Mouse (Mus musculus): Measurements from ENCODE around the gene Hmgcs1. TPM values are rescaled to one million over a fixed set of nuclear protein-coding genes. Genes with fewer than 3 reads are reported as not detected.

The Hmgcs1 gene
- polyA plus RNA-seq, 1 experiment from 2014 or later, result 105 TPM

- no peak overlapping the region for H3K4me3 ChIP-seq
- H3K9me3 ChIP-seq (replicated peaks), result no peaks in the 10 kb centered on the region
- no peaks in the 10 kb centered on the region for H3K4me1 ChIP-seq
- no peak overlapping the region for H3K9ac ChIP-seq
- no peak overlapping the region for H3K27ac ChIP-seq
- H3K36me3 ChIP-seq, result no peaks in the 10 kb centered on the region
- ATAC-seq, result no peak
- 76% methylated on average over 7 of the region's 7 CpGs for WGBS (ENCODE audit: insufficient replicate concordance)
- no peak overlapping the region for H3K4me2 ChIP-seq
- no peaks in the 10 kb centered on the region for H3K27me3 ChIP-seq (replicated peaks)
These were observed 39.2 kb downstream of the Hmgcs1 start for GRCm38 (mm10) chr13:119729406-119729805.

- no peaks in the 10 kb centered on the region for H3K4me1 ChIP-seq
- H3K9ac ChIP-seq, result no peak overlapping the region
- no peaks in the 10 kb centered on the region for H3K36me3 ChIP-seq
- no peak for ATAC-seq
- 66% methylated on average over 6 of the region's 6 CpGs for WGBS (ENCODE audit: insufficient replicate concordance)
- no peaks in the 10 kb centered on the region for H3K9me3 ChIP-seq (replicated peaks)
- H3K4me2 ChIP-seq, result no peak overlapping the region
- H3K27me3 ChIP-seq (replicated peaks), result no peaks in the 10 kb centered on the region
- no peak overlapping the region for H3K4me3 ChIP-seq
- H3K27ac ChIP-seq, result no peak overlapping the region
These were observed 41.3 kb downstream of the Hmgcs1 start for GRCm38 (mm10) chr13:119731448-119731847.

- no peak for ATAC-seq
- peak overlapping the region; percentile 3; the same call in 1 of the 2 replicates for H3K4me3 ChIP-seq
- H3K9ac ChIP-seq, result no peak overlapping the region
- no peaks in the 10 kb centered on the region for H3K9me3 ChIP-seq (replicated peaks)
- H3K27ac ChIP-seq, result no peak overlapping the region
- no peaks in the 10 kb centered on the region for H3K36me3 ChIP-seq
- 0 out of 2 replicates have a peak, but pooled peaks cover 8% of the 10 kb centered on the region for H3K4me1 ChIP-seq
- peak overlapping the region; percentile 44 for H3K4me2 ChIP-seq
- WGBS (ENCODE audit: insufficient replicate concordance), result 20% methylated on average over 19 of the region's 19 CpGs
- no peaks in the 10 kb centered on the region for H3K27me3 ChIP-seq (replicated peaks)
These were observed 51.4 kb downstream of the Hmgcs1 start for GRCm38 (mm10) chr13:119741390-119742237.

- Histone ChIP-seq H3K9ac (no peak overlapping the region), H3K4me3 (no peak overlapping the region), H3K9me3 (replicated peaks) (no peaks in the 10 kb centered on the region), H3K27me3 (replicated peaks) (no peaks in the 10 kb centered on the region), H3K27ac (no peak overlapping the region), H3K36me3 (no peaks in the 10 kb centered on the region), H3K4me2 (no peak overlapping the region), H3K4me1 (0 out of 2 replicates have a peak, but pooled peaks cover 8% of the 10 kb centered on the region)
- no peak for ATAC-seq
- 53% methylated on average over 6 of the region's 6 CpGs for WGBS (ENCODE audit: insufficient replicate concordance)
These were observed 52.7 kb downstream of the Hmgcs1 start for GRCm38 (mm10) chr13:119742711-119743415.

- Histone ChIP-seq H3K4me3 (no peak overlapping the region), H3K9ac (no peak overlapping the region), H3K27me3 (replicated peaks) (no peaks in the 10 kb centered on the region), H3K36me3 (no peaks in the 10 kb centered on the region), H3K4me1 (0 out of 2 replicates have a peak, but pooled peaks cover 8% of the 10 kb centered on the region), H3K9me3 (replicated peaks) (no peaks in the 10 kb centered on the region), H3K4me2 (no peak overlapping the region), H3K27ac (no peak overlapping the region)
- ATAC-seq, result no peak
- 53% methylated on average over 3 of the region's 3 CpGs for WGBS (ENCODE audit: insufficient replicate concordance)
These were observed 53.3 kb downstream of the Hmgcs1 start for GRCm38 (mm10) chr13:119743470-119743869.

GRCm38 (mm10) chr13:119746930-119747329 lies 56.8 kb downstream of the Hmgcs1 start:
- H3K9me3 ChIP-seq (replicated peaks), result no peaks in the 10 kb centered on the region
- H3K4me2 ChIP-seq, result no peak overlapping the region
- ATAC-seq, result no peak
- no peak overlapping the region for H3K4me3 ChIP-seq
- H3K27me3 ChIP-seq (replicated peaks), result no peaks in the 10 kb centered on the region
- H3K27ac ChIP-seq, result no peak overlapping the region
- H3K36me3 ChIP-seq, result no peaks in the 10 kb centered on the region
- H3K4me1 ChIP-seq, result no peaks in the 10 kb centered on the region
- no peak overlapping the region for H3K9ac ChIP-seq
- WGBS (ENCODE audit: insufficient replicate concordance), result 68% methylated on average over 4 of the region's 4 CpGs

- H3K36me3 ChIP-seq, result no peaks in the 10 kb centered on the region
- no peak for ATAC-seq
- no peak overlapping the region for H3K4me2 ChIP-seq
- H3K9me3 ChIP-seq (replicated peaks), result no peaks in the 10 kb centered on the region
- H3K27me3 ChIP-seq (replicated peaks), result peaks cover 33% of the 10 kb centered on the region
- H3K4me1 ChIP-seq, result peaks cover 12% of the 10 kb centered on the region; the same call in 1 of the 2 replicates
- no peak overlapping the region for H3K9ac ChIP-seq
- H3K27ac ChIP-seq, result no peak overlapping the region
- WGBS (ENCODE audit: insufficient replicate concordance), result 65% methylated on average over 9 of the region's 9 CpGs
- H3K4me3 ChIP-seq, result no peak overlapping the region
These were observed 63.9 kb downstream of the Hmgcs1 start for GRCm38 (mm10) chr13:119753859-119754634.

- 24% methylated on average over 3 of the region's 3 CpGs for WGBS (ENCODE audit: insufficient replicate concordance)
- H3K4me3 ChIP-seq, result no peak overlapping the region
- H3K9ac ChIP-seq, result no peak overlapping the region
- H3K4me1 ChIP-seq, result peaks cover 12% of the 10 kb centered on the region; the same call in 1 of the 2 replicates
- no peak for ATAC-seq
- no peak overlapping the region for H3K27ac ChIP-seq
- peak overlapping the region; percentile 72; the same call in 1 of the 2 replicates for H3K4me2 ChIP-seq
- H3K27me3 ChIP-seq (replicated peaks), result peaks cover 33% of the 10 kb centered on the region
- no peaks in the 10 kb centered on the region for H3K9me3 ChIP-seq (replicated peaks)
- no peaks in the 10 kb centered on the region for H3K36me3 ChIP-seq
These were observed 64.4 kb downstream of the Hmgcs1 start for GRCm38 (mm10) chr13:119754635-119755020.

- Histone ChIP-seq H3K27ac (no peak overlapping the region), H3K4me1 (peaks cover 12% of the 10 kb centered on the region; the same call in 1 of the 2 replicates), H3K27me3 (replicated peaks) (peaks cover 33% of the 10 kb centered on the region), H3K36me3 (no peaks in the 10 kb centered on the region), H3K9ac (no peak overlapping the region), H3K4me2 (peak overlapping the region; percentile 72), H3K9me3 (replicated peaks) (no peaks in the 10 kb centered on the region), H3K4me3 (peak overlapping the region; percentile 51)
- 6% methylated on average over 16 of the region's 16 CpGs for WGBS (ENCODE audit: insufficient replicate concordance)
- peak; percentile 42; the same call in 1 of the 2 replicates for ATAC-seq
These were observed 65.0 kb downstream of the Hmgcs1 start for GRCm38 (mm10) chr13:119755141-119755547.

GRCm38 (mm10) chr13:119755681-119756471 lies 65.7 kb downstream of the Hmgcs1 start, which contains the start of gene Nim1k:
Gene Nim1k (minus strand): TSS chr13:119755882.
- Histone ChIP-seq H3K4me3 (peak within 1 kb of the TSS; percentile 51), H3K9ac (peak within 1 kb of the TSS; percentile 27; the same call in 1 of the 2 replicates), H3K9me3 (replicated peaks) (no peaks in the 10 kb centered on the region), H3K27ac (no peak within 1 kb of the TSS), H3K4me2 (peak within 1 kb of the TSS; percentile 72), H3K36me3 (0 out of 2 replicates have a peak, but pooled peaks cover under 1% of the 10 kb centered on the region), H3K27me3 (replicated peaks) (peaks cover 33% of the 10 kb centered on the region), H3K4me1 (peaks cover 12% of the 10 kb centered on the region; the same call in 1 of the 2 replicates)
- WGBS (ENCODE audit: insufficient replicate concordance), result 7% methylated on average over 43 of the region's 43 CpGs
- peak; percentile 82 for ATAC-seq

- 44% methylated on average over 5 of the region's 5 CpGs for WGBS (ENCODE audit: insufficient replicate concordance)
- Histone ChIP-seq H3K4me1 (peaks cover 12% of the 10 kb centered on the region; the same call in 1 of the 2 replicates), H3K4me2 (no peak overlapping the region), H3K27ac (no peak overlapping the region), H3K4me3 (no peak overlapping the region), H3K27me3 (replicated peaks) (peaks cover 33% of the 10 kb centered on the region), H3K36me3 (0 out of 2 replicates have a peak, but pooled peaks cover 3% of the 10 kb centered on the region), H3K9me3 (replicated peaks) (no peaks in the 10 kb centered on the region), H3K9ac (no peak overlapping the region)
- no peak for ATAC-seq
These were observed 66.7 kb downstream of the Hmgcs1 start for GRCm38 (mm10) chr13:119756831-119757230.

All from liver, embryonic 12.5 days (tissue).